Mouse (Mus musculus) midbrain, embryonic 13.5 days (tissue): ENCODE measurements around the gene Spire2. TPM values are rescaled to one million over a fixed set of nuclear protein-coding genes. Genes with fewer than 3 reads are reported as not detected.

ENCODE experiments used
- ATAC-seq: fragments of 200-750 bp; cut with Nextera tagmentation; 2 replicates; pipeline ENCODE4 v1.8.0; 2017; ENCODE audit warnings: mild to moderate bottlenecking, moderate TSS enrichment, moderate library complexity
- H3K27ac ChIP-seq: fragments of 300-500 bp; sonication (generic); 2 replicates; pipeline ENCODE4 v1.5.1; 2015; ENCODE audit warnings: inconsistent platforms, mild to moderate bottlenecking, moderate library complexity
- H3K27me3 ChIP-seq: fragments of 300-500 bp; sonication (generic); 2 replicates; pipeline ENCODE4 v1.6.1; 2015; ENCODE audit warnings: mild to moderate bottlenecking, inconsistent platforms
- H3K36me3 ChIP-seq: fragments of 300-500 bp; sonication (generic); 2 replicates; pipeline ENCODE4 v1.6.1; 2015; ENCODE audit warnings: mild to moderate bottlenecking, inconsistent platforms
- H3K4me1 ChIP-seq: fragments of 300-500 bp; sonication (generic); replicated peaks from 2 replicates; pipeline ENCODE4 v1.6.1; 2015; ENCODE audit warnings: inconsistent platforms
- H3K4me2 ChIP-seq: fragments of 300-500 bp; sonication (generic); replicated peaks from 2 replicates; pipeline ENCODE4 v1.6.1; 2015; ENCODE audit warnings: moderate library complexity, mild to moderate bottlenecking, inconsistent platforms
- H3K4me3 ChIP-seq: fragments of 300-500 bp; sonication (generic); replicated peaks from 2 replicates; pipeline ENCODE4 v1.5.1; 2015; ENCODE audit warnings: mild to moderate bottlenecking, inconsistent platforms
- H3K9ac ChIP-seq: fragments of 300-500 bp; sonication (generic); replicated peaks from 2 replicates; pipeline ENCODE4 v1.6.1; 2015; ENCODE audit warnings: mild to moderate bottlenecking, inconsistent platforms
- H3K9me3 ChIP-seq: fragments of 300-500 bp; sonication (generic); 2 replicates; pipeline ENCODE4 v1.6.1; 2016; ENCODE audit warnings: mild to moderate bottlenecking, inconsistent platforms
- WGBS: fragments of 180-500 bp; shearing (Covaris S2); methylation state at CpG from one replicate; pipeline ENCODE4 v1.1.7; 2015; 5-methylcytosine and 5-hydroxymethylcytosine counted together
- polyA plus RNA-seq: library from polyadenylated mRNA; unstranded; fragments of >200 nt; fragmentation: Nextera tagmentation; extraction: Ambion mirVana; gene quantifications from 2 replicates; pipeline ENCODE4 v1.2.1, GENCODE M21; 2015

Gene Spire2
- polyA plus RNA-seq, 1 experiment from 2014 or later = 38.7 TPM

DNA sequence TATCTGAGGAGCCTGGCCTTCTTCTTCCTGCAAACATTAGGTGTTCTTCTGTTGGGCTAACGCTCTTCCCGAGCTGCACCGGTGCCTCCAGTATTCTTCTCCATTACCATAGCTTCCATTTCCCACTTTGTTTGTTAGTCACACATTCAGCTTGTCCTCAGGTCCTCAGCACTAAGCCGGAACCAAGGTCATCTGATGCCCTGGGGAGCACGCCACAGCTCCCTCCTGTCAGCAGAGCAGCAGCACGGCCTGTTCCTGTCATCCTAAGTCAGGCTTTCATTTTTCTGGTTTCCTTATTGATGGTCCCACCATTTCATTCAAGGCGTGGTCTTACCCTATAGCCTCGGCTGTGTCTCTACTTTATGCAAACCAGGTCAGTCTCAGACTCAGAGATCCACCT lies 55.3 kb downstream of the Spire2 start:
- Histone ChIP-seq H3K27me3 (no peaks in the 10 kb centered on the region), H3K9ac (no peak overlapping the region), H3K36me3 (peaks cover 99% of the 10 kb centered on the region), H3K9me3 (no peaks in the 10 kb centered on the region), H3K4me2 (no peak overlapping the region), H3K27ac (no peak overlapping the region), H3K4me3 (no peak overlapping the region), H3K4me1 (no peaks in the 10 kb centered on the region)
- 96% methylated on average over 8 of the region's 8 CpGs for WGBS
- no peak for ATAC-seq

DNA sequence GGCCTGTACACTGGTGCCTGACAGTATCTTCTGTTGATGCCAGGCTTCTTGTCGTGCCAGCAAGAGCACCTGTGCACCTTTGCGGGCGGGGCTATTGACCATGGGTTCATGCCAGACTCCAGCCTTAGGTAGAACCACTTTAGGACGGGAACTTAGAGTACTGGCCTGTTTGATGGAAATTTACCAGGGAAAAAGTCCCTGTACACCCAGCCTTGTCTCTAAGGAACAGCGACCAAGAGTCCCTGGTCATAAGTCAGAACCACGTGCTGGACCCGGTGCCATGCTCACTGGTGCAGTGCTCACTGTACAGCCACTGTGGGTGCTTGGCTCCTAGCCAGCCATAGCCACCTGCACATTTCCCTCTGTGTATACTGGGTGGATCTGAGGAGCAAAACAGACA lies 56.5 kb downstream of the Spire2 start:
- no peaks in the 10 kb centered on the region for H3K27me3 ChIP-seq
- peaks cover 99% of the 10 kb centered on the region for H3K36me3 ChIP-seq
- no peak for ATAC-seq
- H3K27ac ChIP-seq = no peak overlapping the region
- H3K4me1 ChIP-seq = no peaks in the 10 kb centered on the region
- WGBS = 96% methylated on average over 7 of the region's 7 CpGs
- no peak overlapping the region for H3K9ac ChIP-seq
- H3K4me3 ChIP-seq = no peak overlapping the region
- H3K9me3 ChIP-seq = no peaks in the 10 kb centered on the region
- no peak overlapping the region for H3K4me2 ChIP-seq

DNA sequence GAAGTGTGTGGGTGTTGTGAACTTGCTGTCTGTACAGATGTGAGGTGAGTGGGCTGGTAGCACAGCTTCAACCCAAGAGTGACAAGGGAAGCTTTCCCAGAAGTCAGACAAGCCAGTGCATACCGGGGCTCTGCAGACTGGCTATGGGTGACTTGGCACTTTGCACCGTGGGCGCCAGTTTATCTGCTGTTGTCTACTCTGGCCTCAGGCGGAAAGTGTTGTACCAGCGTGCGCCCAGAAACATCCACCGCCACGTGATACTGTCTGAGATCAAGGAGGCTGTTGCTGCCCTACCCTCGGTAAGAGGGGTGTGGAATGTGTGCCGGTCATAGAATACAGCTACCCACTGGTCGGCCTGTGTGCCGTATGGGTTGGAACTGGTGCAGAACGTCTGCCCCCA lies 65.8 kb downstream of the Spire2 start:
- no peak overlapping the region for H3K27ac ChIP-seq
- no peak for ATAC-seq
- no peak overlapping the region for H3K4me2 ChIP-seq
- H3K36me3 ChIP-seq = peaks cover 100% of the 10 kb centered on the region
- H3K9me3 ChIP-seq = no peaks in the 10 kb centered on the region
- no peak overlapping the region for H3K4me3 ChIP-seq
- H3K27me3 ChIP-seq = no peaks in the 10 kb centered on the region
- H3K4me1 ChIP-seq = no peaks in the 10 kb centered on the region
- no peak overlapping the region for H3K9ac ChIP-seq
- 96% methylated on average over 13 of the region's 13 CpGs for WGBS

DNA sequence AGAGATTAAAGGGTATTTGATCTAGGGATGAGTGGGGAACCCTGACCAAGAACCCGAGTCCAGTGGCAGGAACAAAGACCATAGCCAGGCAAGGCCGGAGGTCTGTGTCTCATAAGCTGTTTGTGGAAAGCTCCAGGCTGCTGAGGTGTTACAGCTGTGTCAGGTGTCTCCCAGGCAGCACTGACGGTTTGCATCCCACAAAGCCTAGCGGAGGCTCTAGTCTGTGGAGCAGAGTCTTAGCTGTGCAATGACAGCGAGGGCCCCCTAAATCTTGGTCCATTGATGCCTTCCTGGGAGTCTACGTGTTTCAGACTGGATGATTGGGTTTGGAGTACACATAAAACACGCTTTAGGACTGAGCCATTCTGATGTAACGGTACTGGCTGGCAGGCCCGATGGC lies 69.4 kb downstream of the Spire2 start:
- 94% methylated on average over 9 of the region's 9 CpGs for WGBS
- peaks cover 68% of the 10 kb centered on the region for H3K36me3 ChIP-seq
- ATAC-seq = no peak

DNA sequence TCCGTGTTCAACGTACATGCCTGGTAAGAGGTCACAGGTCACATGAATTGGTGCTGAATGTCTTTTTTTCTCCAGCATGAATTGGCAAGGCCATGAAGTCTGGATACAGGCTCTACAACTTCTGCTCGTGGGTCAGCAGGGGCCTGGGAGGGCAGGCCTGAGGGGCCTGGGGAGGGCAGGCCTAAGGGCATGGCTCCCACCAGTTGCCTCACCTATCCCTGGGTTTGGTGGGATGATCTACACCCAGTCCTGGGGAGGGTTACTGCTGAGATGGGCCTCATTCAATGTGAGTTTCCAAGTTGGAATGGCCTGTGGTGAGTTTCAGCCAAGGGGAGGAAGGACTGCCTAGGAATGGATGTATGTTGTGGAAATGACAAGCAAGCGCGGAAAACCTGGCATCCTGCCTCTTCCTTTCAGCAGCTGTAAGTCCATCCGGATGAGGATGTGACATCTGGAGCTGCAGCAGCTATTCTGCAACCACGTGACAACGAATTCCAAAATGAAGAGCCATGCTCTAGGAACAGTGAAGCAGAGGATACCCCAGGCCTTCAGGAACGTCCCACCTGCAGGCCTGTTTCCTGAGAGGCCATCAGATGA lies 70.3 kb downstream of the Spire2 start:
- peaks cover 59% of the 10 kb centered on the region for H3K36me3 ChIP-seq
- 94% methylated on average over 9 of the region's 9 CpGs for WGBS

More for the DNA sequence above, 69.4 kb downstream of the Spire2 start:
- no peak overlapping the region for H3K4me3 ChIP-seq
- H3K9ac ChIP-seq = no peak overlapping the region
- H3K9me3 ChIP-seq = no peaks in the 10 kb centered on the region
- H3K27me3 ChIP-seq = no peaks in the 10 kb centered on the region
- peaks cover 13% of the 10 kb centered on the region for H3K4me1 ChIP-seq
- H3K27ac ChIP-seq = no peak overlapping the region
- no peak overlapping the region for H3K4me2 ChIP-seq

DNA sequence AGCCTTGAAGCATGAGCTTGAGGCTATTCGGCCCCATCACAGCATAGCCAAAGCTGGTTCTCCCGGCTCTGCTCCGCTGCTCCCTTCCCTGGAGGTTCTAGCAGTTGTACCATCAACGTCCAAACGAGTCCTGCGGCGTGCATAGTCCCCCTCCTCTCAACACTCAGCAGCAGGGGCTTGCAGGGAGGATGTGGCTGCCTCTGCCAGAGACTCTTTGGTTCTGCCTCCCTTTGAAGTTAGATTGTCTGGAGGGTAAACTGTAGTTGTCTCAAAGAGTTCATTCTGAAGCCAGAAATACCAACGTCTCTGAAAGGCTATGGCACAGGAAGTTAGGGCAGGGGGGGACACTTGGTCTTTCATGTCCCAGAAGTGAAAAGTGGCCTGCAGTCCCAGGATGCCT lies 72.0 kb downstream of the Spire2 start:
- Histone ChIP-seq H3K4me1 (peaks cover 29% of the 10 kb centered on the region), H3K4me3 (no peak overlapping the region), H3K9me3 (no peaks in the 10 kb centered on the region), H3K27ac (peak overlapping the region; percentile 5), H3K36me3 (peaks cover 42% of the 10 kb centered on the region), H3K9ac (no peak overlapping the region), H3K4me2 (no peak overlapping the region), H3K27me3 (no peaks in the 10 kb centered on the region)
- ATAC-seq = no peak
- 38% methylated on average over 8 of the region's 8 CpGs for WGBS

More for the DNA sequence above, 70.3 kb downstream of the Spire2 start:
- Histone ChIP-seq H3K4me3 (no peak overlapping the region), H3K9ac (no peak overlapping the region), H3K4me2 (no peak overlapping the region), H3K27me3 (no peaks in the 10 kb centered on the region), H3K4me1 (peaks cover 19% of the 10 kb centered on the region), H3K27ac (no peak overlapping the region), H3K9me3 (no peaks in the 10 kb centered on the region)
- ATAC-seq = no peak

DNA sequence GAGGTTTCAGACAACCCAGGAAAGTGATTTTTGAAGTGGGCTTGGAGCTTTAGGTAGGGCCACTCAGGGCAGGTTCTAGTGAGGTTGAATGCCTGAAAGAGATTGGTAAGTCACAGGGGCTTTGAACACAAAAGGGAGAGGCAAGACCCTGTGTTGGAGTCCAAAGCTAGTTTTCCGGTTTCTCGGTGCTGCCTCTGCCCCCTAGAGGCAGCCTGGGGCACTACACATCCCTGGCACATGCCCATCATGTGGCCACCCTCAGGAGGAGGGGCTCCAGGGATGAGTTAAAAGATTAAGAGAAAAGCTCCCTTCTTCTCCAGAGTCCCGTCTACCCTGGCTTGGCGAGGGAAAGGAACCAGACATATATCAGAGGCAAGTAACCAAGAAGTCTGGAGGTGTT lies 74.3 kb downstream of the Spire2 start, which contains the start of gene Mc1r:
Mc1r (plus strand) TSS at position 322 of the 400 bp plus-strand sequence.
- no peak for ATAC-seq
- Histone ChIP-seq H3K4me2 (no peak within 1 kb of the TSS), H3K27ac (no peak within 1 kb of the TSS), H3K9me3 (no peaks in the 10 kb centered on the region), H3K4me1 (peaks cover 40% of the 10 kb centered on the region), H3K27me3 (no peaks in the 10 kb centered on the region), H3K4me3 (no peak within 1 kb of the TSS), H3K9ac (no peak within 1 kb of the TSS), H3K36me3 (peaks cover 20% of the 10 kb centered on the region)
- WGBS = 6% methylated on average over 4 of the region's 4 CpGs

DNA sequence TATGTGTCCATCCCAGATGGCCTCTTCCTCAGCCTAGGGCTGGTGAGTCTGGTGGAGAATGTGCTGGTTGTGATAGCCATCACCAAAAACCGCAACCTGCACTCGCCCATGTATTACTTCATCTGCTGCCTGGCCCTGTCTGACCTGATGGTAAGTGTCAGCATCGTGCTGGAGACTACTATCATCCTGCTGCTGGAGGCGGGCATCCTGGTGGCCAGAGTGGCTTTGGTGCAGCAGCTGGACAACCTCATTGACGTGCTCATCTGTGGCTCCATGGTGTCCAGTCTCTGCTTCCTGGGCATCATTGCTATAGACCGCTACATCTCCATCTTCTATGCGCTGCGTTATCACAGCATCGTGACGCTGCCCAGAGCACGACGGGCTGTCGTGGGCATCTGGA lies 75.1 kb downstream of the Spire2 start:
- Histone ChIP-seq H3K4me3 (no peak overlapping the region), H3K36me3 (peaks cover 11% of the 10 kb centered on the region), H3K4me1 (peaks cover 40% of the 10 kb centered on the region), H3K27me3 (no peaks in the 10 kb centered on the region), H3K9ac (no peak overlapping the region), H3K9me3 (no peaks in the 10 kb centered on the region), H3K4me2 (no peak overlapping the region), H3K27ac (no peak overlapping the region)
- no peak for ATAC-seq
- WGBS = 95% methylated on average over 13 of the region's 13 CpGs

DNA sequence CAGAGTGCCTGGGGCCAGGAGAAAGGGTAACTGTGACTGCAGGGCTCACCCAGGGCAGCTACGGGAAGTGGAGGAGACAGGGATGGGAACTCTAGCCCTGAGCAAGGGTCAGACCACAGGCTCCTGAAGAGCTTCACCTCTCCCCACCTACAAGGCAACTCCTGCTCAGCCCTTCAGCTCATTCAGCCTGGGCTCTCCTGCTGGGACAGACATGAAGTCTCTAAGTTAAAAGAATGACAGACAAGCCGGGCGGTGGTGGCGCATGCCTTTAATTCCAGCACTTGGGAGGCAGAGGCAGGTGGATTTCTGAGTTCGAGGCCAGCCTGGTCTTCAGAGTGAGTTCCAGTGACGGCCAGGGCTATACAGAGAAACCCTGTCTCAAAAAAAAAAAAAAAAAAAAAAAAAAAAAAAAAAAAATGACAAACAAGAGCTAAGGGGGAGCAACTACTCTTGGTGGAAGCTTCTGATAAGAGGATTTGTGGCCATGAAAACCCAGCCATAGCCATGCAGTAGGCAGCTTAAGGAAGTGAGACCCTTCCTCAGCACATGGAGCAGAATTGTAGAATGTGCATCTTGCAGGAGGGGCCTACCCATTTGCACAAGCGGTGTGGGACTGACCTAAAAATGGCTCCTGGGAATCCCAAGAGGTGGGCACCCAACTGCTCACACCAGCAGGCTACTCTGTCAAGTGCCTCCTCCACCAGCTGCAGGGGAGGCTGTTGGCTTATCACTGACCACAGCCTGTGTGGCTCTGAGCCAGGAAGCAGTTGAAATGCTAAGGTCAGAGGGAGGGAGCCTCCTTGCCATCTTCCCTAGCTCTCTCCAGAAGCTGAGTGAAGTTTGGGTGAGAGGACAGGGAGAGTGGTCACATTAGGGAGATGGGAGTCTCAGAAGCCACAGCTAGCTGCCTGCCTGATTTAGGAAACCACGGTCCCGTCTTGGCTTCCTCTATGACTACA lies 76.4 kb downstream of the Spire2 start:
- no peaks in the 10 kb centered on the region for H3K36me3 ChIP-seq
- ATAC-seq = no peak
- H3K27me3 ChIP-seq = no peaks in the 10 kb centered on the region
- peak overlapping the region; percentile 99 for H3K27ac ChIP-seq
- H3K4me3 ChIP-seq = peak overlapping the region; percentile 98
- peak overlapping the region; percentile 90 for H3K4me2 ChIP-seq
- H3K9ac ChIP-seq = peak overlapping the region; percentile 100
- peaks cover 45% of the 10 kb centered on the region for H3K4me1 ChIP-seq
- H3K9me3 ChIP-seq = no peaks in the 10 kb centered on the region
- 74% methylated on average over 9 of the region's 9 CpGs for WGBS

DNA sequence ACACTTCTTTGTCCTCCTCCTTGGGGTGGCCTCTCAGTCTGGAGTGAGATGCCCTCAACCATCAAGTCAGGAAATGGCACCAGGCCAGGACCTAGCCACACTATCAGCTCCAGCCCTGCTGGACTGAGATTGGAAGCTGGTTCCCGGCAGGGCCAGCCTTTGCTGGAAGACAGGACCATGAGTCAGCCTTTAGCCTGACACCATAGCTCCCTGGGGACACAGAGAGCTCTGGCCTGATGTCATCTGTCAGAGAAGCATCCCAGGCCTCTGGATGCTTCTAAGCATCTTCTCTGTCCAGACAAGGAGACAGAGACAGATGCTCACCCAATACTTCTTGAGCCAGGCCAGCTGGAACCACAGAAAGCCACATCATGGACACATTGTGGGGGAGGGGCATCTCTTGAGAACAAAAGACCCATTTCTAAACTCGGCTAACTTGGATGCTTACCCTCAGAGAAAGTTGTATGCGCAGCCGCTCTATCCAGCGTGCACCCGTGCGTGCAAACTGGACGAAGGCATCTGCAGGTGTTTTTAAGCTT lies 77.6 kb downstream of the Spire2 start:
- Histone ChIP-seq H3K27me3 (no peaks in the 10 kb centered on the region), H3K4me1 (peaks cover 50% of the 10 kb centered on the region), H3K36me3 (no peaks in the 10 kb centered on the region), H3K9me3 (no peaks in the 10 kb centered on the region), H3K4me2 (peak overlapping the region; percentile 90), H3K9ac (peak overlapping the region; percentile 100), H3K27ac (peak overlapping the region; percentile 99), H3K4me3 (peak overlapping the region; percentile 98)
- no peak for ATAC-seq
- 23% methylated on average over 8 of the region's 8 CpGs for WGBS

DNA sequence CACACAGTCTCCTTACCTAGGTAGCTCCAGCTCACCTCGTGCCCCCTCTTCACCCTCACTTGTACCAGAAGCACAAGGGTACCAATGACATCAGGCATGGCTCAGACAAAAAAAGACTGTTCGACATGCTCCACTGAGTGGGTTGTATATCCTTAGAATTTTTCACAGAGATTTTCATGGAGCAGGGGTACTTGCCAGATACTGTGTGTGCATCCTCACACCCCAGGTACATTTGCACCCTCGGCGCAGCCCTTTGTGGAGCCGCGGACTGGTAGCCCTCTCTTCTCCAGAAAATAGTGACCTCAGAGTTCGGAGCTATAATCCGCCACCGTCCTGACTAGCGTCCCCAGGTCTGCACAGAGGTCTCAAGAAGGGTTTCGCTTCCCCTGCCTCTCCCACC lies 78.3 kb downstream of the Spire2 start:
- 3% methylated on average over 11 of the region's 11 CpGs for WGBS
- Histone ChIP-seq H3K4me2 (peak overlapping the region; percentile 90), H3K9me3 (no peaks in the 10 kb centered on the region), H3K4me3 (peak overlapping the region; percentile 98), H3K27ac (peak overlapping the region; percentile 99), H3K4me1 (peaks cover 54% of the 10 kb centered on the region), H3K27me3 (no peaks in the 10 kb centered on the region), H3K9ac (peak overlapping the region; percentile 100), H3K36me3 (no peaks in the 10 kb centered on the region)
- ATAC-seq = 0 out of 2 replicates have a peak, but pooled peaks have one; percentile 0

DNA sequence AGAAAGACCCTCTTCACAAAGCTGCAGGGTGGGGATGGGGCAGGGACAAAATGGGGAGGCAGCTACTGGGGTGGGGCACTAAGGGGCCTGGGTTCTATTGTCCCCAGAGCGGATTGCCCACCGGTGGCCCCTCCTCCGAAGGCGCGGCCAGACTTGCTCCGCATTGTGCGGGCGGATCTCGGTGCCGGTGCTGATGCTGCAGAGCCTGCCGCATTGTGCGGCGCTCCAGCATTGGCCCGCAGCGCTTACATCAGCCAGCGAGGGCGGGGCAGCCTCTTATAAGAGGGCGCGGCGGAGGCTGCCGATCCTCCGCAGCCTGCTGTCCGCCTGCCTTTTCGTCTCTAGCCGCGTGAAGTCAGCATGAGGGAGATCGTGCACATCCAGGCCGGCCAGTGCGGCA lies 78.7 kb downstream of the Spire2 start, which contains the start of gene Tubb3:
Tubb3 (plus strand) TSS at position 179 of the 400 bp plus-strand sequence.
- Histone ChIP-seq H3K9me3 (no peaks in the 10 kb centered on the region), H3K4me3 (peak within 1 kb of the TSS; percentile 98), H3K9ac (peak within 1 kb of the TSS; percentile 100), H3K27me3 (no peaks in the 10 kb centered on the region), H3K4me2 (peak within 1 kb of the TSS; percentile 90), H3K4me1 (peaks cover 59% of the 10 kb centered on the region), H3K36me3 (0 out of 2 replicates have a peak, but pooled peaks cover under 1% of the 10 kb centered on the region), H3K27ac (peak within 1 kb of the TSS; percentile 99)
- ATAC-seq = peak; percentile 93
- under 1% methylated on average over 29 of the region's 29 CpGs for WGBS
